Mouse (Mus musculus): ENCODE data around the gene Olfr1228. TPM values are rescaled to one million over a fixed set of nuclear protein-coding genes. Genes with fewer than 3 reads are reported as not detected.

Olfr1228 gene
- not detected for polyA plus RNA-seq (2017; shearing (Covaris generic))

DNA sequence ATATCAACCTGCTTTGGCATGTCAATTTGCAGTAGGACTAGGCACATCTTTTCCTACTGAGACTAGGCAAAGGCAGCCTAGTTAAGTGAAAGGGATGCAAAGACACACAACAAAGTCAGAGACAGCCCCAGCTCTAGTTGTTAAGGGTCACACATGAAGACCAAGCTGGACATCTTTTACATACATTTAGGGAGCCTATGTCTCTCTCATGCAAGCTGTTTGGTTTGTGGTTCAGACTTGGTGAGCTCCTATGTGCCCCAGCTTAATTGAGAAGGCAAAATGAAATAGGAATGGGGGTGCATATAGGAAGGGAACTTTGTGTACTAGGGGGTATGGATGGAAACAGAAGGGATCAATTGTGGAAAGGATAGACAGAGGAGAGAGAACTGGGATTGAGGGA, at the start of gene Olfr1228:
Gene Olfr1228, minus strand, starts transcription at position 101 of the 400 bp plus-strand sequence.
- ATAC-seq = no peak

DNA sequence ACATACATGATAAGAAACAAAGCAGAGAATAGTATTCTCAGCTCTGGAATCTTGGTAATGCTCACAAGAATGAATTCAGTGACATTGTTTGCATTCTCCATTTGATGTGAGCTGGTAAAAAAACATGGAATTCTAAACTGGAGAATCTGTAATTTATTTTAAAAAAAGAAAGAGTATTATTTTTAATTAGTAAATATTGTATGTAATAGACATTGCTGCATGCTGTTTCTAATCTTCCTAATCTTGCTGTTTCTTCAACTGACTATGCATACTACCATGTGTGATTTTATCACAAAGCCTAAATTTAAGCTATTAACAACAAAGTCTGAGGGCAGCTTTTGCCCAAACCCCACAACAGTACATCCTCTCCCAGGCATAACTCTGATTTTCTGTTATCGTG, 43.3 kb upstream of the Olfr1228 start, which contains the start of gene Olfr1230:
Gene Olfr1230, minus strand, starts transcription at position 101 of the 400 bp plus-strand sequence.
- no peak for ATAC-seq

DNA sequence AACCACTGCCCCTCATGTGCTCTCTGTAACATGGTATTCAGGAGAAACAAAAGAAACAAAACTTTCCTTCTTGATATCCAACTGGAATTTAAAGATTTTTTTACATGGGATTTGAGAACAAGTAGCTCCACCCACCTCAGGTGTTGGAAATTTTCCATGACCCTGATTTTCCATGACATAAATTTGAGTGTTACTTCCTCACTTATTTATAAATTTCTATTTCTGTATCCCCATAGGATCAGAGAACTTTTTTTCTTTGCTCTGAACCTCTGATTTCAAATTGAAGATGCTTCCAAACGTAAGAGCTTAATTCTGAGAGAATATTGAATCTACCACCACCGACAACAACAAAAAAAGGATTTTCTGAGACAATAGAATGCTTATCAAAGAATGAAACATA, 34.1 kb upstream of the Olfr1228 start, which contains the start of gene Olfr1229:
Gene Olfr1229, minus strand, starts transcription at position 101 of the 400 bp plus-strand sequence.
- ATAC-seq = no peak

DNA sequence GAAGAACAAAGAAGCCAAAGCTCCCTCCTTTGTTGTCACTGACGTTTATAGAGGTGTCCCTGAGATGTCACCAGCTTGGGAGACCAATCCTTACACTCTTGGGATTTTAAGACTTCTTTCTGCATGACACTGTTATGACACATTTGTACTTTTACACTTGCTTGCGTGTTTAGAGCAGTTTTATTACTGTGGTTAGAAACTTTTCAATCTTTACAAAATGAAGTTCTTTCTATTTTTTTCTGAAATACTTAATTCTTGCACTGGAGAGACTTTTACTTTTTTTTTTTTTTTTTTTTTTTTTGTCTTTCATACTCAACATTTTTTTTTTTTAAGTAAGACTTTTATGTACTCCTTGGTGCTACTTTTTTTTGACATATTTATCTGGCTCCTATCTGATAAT, 53.9 kb downstream of the Olfr1228 start, which contains the start of gene Olfr1226:
Gene Olfr1226, minus strand, starts transcription at position 101 of the 400 bp plus-strand sequence.
- ATAC-seq = no peak

Other genes with a start within 250 kb of the Olfr1228 start
- not detected for gene Olfr1215, start 247.1 kb downstream of the Olfr1228 start, polyA plus RNA-seq (2017; shearing (Covaris generic))
- gene Olfr1216, start 235.7 kb downstream of the Olfr1228 start, polyA plus RNA-seq (2017; shearing (Covaris generic)) = not detected
- gene Olfr1217, start 222.0 kb downstream of the Olfr1228 start, polyA plus RNA-seq (2017; shearing (Covaris generic)) = not detected
- gene Olfr1218, start 192.9 kb downstream of the Olfr1228 start, polyA plus RNA-seq (2017; shearing (Covaris generic)) = not detected
- not detected for gene Olfr1219, start 170.5 kb downstream of the Olfr1228 start, polyA plus RNA-seq (2017; shearing (Covaris generic))
- not detected for gene Olfr1220, start 147.2 kb downstream of the Olfr1228 start, polyA plus RNA-seq (2017; shearing (Covaris generic))
- gene Olfr1221, start 136.8 kb downstream of the Olfr1228 start, polyA plus RNA-seq (2017; shearing (Covaris generic)) = not detected
- gene Olfr1222, start 121.0 kb downstream of the Olfr1228 start, polyA plus RNA-seq (2017; shearing (Covaris generic)) = not detected
- not detected for gene Olfr1223, start 102.5 kb downstream of the Olfr1228 start, polyA plus RNA-seq (2017; shearing (Covaris generic))
- gene Olfr1224-ps1, start 90.0 kb downstream of the Olfr1228 start, polyA plus RNA-seq (2017; shearing (Covaris generic)) = not detected
- gene Olfr1225, start 79.4 kb downstream of the Olfr1228 start, polyA plus RNA-seq (2017; shearing (Covaris generic)) = under 1 TPM in 1 of 3 experiments, not detected in 2; 0.13 TPM
- not detected for gene Olfr1226, start 54.0 kb downstream of the Olfr1228 start, polyA plus RNA-seq (2017; shearing (Covaris generic))
- not detected for gene Olfr1229, start 34.0 kb upstream of the Olfr1228 start, polyA plus RNA-seq (2017; shearing (Covaris generic))
- gene Olfr1230, start 43.2 kb upstream of the Olfr1228 start, polyA plus RNA-seq (2017; shearing (Covaris generic)) = not detected
- not detected for gene Olfr1231, start 53.0 kb upstream of the Olfr1228 start, polyA plus RNA-seq (2017; shearing (Covaris generic))
- not detected for gene Olfr1232, start 75.6 kb upstream of the Olfr1228 start, polyA plus RNA-seq (2017; shearing (Covaris generic))
- not detected for gene Olfr1233, start 88.3 kb upstream of the Olfr1228 start, polyA plus RNA-seq (2017; shearing (Covaris generic))
- gene Olfr1234, start 110.8 kb upstream of the Olfr1228 start, polyA plus RNA-seq (2017; shearing (Covaris generic)) = not detected
- gene Olfr1238, start 155.6 kb upstream of the Olfr1228 start, polyA plus RNA-seq (2017; shearing (Covaris generic)) = under 1 TPM in 1 of 3 experiments, not detected in 2; 0.48 TPM
- not detected for gene Olfr1239, start 166.3 kb upstream of the Olfr1228 start, polyA plus RNA-seq (2017; shearing (Covaris generic))
- not detected for gene Olfr1240, start 188.9 kb upstream of the Olfr1228 start, polyA plus RNA-seq (2017; shearing (Covaris generic))
- not detected for gene Olfr1241, start 233.1 kb upstream of the Olfr1228 start, polyA plus RNA-seq (2017; shearing (Covaris generic))
- gene Olfr1242, start 244.3 kb upstream of the Olfr1228 start, polyA plus RNA-seq (2017; shearing (Covaris generic)) = not detected